Mouse (Mus musculus): ENCODE measurements around the gene Stim2. TPM values are rescaled to one million over a fixed set of nuclear protein-coding genes. Genes with fewer than 3 reads are reported as not detected.

The Stim2 gene
- total RNA-seq, 2 experiments from 2014 or later = 168 to 172 TPM

DNA sequence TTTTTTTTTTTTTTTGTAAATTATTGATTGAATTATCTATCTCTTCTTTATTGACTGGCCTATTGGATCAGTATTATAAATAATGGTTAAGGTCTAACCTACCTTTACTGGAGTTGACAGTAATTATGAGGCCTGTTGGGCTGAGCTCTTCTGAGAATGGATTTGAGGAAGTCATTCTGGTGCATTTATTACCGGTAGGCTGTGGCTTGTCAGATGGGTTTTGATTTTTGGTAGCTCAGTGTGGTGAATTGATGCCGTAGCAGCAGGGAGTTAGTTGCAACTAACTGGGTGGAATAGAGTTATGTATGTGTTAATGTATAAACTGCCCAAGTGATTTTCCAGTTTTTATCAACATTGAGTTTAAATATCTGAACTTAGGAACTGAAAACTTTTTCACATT is 72.2 kb downstream of the Stim2 start:
- no peak overlapping the region for H3K4me3 ChIP-seq
- no peak for TF ChIP-seq CTCF (conservative IDR thresholded peaks at IDR 0.05)
- DNase-seq (ENCODE audit: low spot score in 2 of 2) = no peak
- H3K27ac ChIP-seq = no peak overlapping the region

- no peak overlapping the region for H3K27ac ChIP-seq
- no peak for TF ChIP-seq CTCF (conservative IDR thresholded peaks at IDR 0.05)
- DNase-seq (ENCODE audit: low spot score in 2 of 2) = no peak
- H3K4me3 ChIP-seq = no peak overlapping the region
Measured at GRCm38 (mm10) chr5:54071288-54071687, 73.0 kb downstream of the Stim2 start.

DNA sequence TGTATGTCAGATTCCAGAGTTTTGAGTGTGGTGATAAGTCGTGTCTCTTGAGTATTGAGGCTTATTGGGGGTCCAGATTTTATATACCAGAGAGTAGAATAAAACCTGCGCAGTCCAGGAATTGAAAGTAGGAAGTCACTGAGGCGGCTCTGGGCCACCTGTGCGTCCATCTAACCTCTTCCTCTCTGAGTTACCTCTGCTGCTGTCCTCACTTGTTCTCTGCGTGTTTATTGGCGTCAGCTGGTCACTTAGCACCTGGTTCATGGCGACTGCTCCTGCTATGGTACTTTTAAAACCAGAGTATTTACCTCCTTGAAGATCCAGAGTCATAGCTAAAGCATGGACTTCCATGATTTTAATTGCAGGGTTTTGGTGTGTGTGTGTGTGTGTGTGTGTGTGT is 73.4 kb downstream of the Stim2 start:
- no peak for DNase-seq (ENCODE audit: low spot score in 2 of 2)
- no peak for TF ChIP-seq CTCF (conservative IDR thresholded peaks at IDR 0.05)
- H3K27ac ChIP-seq = no peak overlapping the region
- no peak overlapping the region for H3K4me3 ChIP-seq

DNA sequence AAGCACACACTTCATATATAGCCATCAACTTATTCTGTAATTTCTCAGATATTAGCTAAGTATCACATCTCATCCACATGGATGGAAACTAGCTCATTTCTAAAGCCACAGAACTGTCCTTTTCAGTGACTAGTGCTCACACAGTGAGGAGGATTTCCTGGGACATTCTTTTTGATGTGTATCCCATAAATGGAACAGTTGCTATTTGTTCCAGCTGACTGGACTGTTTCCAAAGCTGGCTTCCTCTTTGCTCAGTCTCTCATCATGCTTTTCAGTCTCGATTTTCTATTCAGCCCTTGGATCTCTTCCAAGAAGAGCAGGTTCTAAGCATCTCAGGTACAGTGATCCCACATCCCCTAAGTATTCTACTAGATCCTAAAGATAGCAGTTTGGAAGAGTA is 75.0 kb downstream of the Stim2 start:
- peak in 1 of 2 experiments; percentile 29 for DNase-seq (ENCODE audit: low spot score in 2 of 2)
- no peak overlapping the region for H3K4me3 ChIP-seq
- peak overlapping the region; percentile 78 for H3K27ac ChIP-seq
- TF ChIP-seq CTCF (conservative IDR thresholded peaks at IDR 0.05) = no peak

- Histone ChIP-seq H3K4me3 (no peak overlapping the region), H3K27ac (no peak overlapping the region)
- DNase-seq (ENCODE audit: low spot score in 2 of 2) = no peak
- TF ChIP-seq CTCF (conservative IDR thresholded peaks at IDR 0.05) = no peak
Measured at GRCm38 (mm10) chr5:54079997-54080396, 81.7 kb downstream of the Stim2 start.

- Histone ChIP-seq H3K4me3 (no peak overlapping the region), H3K27ac (peak overlapping the region; percentile 36; the same call in 1 of the 2 replicates)
- no peak for DNase-seq (ENCODE audit: low spot score in 2 of 2)
- no peak for TF ChIP-seq CTCF (conservative IDR thresholded peaks at IDR 0.05)
Measured at GRCm38 (mm10) chr5:54087912-54088311, 89.6 kb downstream of the Stim2 start.

DNA sequence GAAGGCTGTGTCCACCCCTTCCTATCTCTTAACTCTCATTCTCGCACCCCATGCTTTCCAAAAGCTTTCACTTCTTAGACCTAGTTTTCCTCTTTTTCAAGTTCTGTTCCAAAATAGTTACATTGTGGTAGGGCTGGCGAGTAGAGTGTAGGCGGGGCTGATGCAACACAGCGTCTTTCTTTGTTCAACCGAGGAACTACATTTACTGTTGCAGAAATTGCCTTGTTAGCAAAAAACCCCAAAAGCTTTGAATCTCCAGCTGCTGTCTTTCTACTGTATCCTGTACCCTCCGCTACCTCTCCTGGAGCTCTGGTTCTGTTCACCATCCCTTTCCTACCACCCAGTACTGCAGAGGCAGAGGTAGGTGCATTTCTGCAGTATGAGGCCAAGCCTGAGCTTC is 99.9 kb downstream of the Stim2 start:
- no peak overlapping the region for H3K4me3 ChIP-seq
- DNase-seq (ENCODE audit: low spot score in 2 of 2) = no peak
- no peak for TF ChIP-seq CTCF (conservative IDR thresholded peaks at IDR 0.05)
- H3K27ac ChIP-seq = peak overlapping the region; percentile 63

DNA sequence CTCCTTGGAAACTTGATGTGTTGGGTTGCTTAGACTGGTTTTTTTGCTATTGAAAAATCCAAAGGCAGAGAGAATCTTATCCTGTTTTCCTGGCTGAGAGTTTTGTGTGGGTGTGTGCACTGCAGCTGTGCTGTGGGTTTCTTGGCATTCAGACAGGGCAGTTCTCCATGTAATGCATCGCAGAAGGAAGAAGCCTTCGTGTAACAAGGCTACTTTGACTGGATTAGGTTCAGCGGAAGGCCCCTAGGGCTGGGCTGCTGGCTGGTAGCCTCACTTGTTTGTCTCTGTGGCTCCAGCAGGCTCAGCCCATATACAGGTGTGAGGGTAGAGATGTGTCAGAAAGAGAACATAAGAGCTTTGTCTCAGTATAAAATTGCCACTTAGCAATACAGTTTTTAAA is 102.6 kb downstream of the Stim2 start:
- TF ChIP-seq CTCF (conservative IDR thresholded peaks at IDR 0.05) = no peak
- DNase-seq (ENCODE audit: low spot score in 2 of 2) = peak; percentile 59 to 76
- H3K4me3 ChIP-seq = no peak overlapping the region
- peak overlapping the region; percentile 84 for H3K27ac ChIP-seq

- TF ChIP-seq CTCF (conservative IDR thresholded peaks at IDR 0.05) = no peak
- H3K4me3 ChIP-seq = no peak overlapping the region
- peak overlapping the region; percentile 84 for H3K27ac ChIP-seq
- no peak for DNase-seq (ENCODE audit: low spot score in 2 of 2)
Measured at GRCm38 (mm10) chr5:54101318-54101717, 103.0 kb downstream of the Stim2 start.

- Histone ChIP-seq H3K27ac (peak overlapping the region; percentile 28), H3K4me3 (no peak overlapping the region)
- no peak for DNase-seq (ENCODE audit: low spot score in 2 of 2)
- TF ChIP-seq CTCF (conservative IDR thresholded peaks at IDR 0.05) = no peak
Measured at GRCm38 (mm10) chr5:54101960-54102359, 103.7 kb downstream of the Stim2 start.

GRCm38 (mm10) chr5:54106669-54107068 is 108.4 kb downstream of the Stim2 start:
- no peak for TF ChIP-seq CTCF (conservative IDR thresholded peaks at IDR 0.05)
- Histone ChIP-seq H3K4me3 (no peak overlapping the region), H3K27ac (no peak overlapping the region)
- no peak for DNase-seq (ENCODE audit: low spot score in 2 of 2)

DNA sequence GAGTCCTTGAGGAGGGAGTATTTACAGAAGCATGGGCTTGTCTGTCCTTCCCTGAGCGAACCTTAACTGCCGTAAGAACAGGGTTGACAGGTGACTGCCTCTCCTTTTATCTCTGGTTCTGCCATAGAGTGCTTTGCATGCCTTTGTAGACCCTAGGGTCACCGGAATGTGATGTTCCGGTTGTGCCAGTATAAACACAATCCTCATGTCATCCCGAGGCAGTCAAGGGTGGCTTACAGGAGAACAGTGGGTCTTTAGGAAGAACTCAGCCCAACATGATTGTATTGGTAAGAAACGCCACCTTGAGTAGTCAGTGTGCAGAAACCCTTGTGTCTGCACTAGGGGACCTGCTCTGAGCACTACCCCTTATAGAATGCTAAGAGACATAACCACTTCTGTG is 108.8 kb downstream of the Stim2 start:
- DNase-seq (ENCODE audit: low spot score in 2 of 2) = no peak
- TF ChIP-seq CTCF (conservative IDR thresholded peaks at IDR 0.05) = no peak
- no peak overlapping the region for H3K4me3 ChIP-seq
- H3K27ac ChIP-seq = no peak overlapping the region

- DNase-seq (ENCODE audit: low spot score in 2 of 2) = no peak
- H3K27ac ChIP-seq = no peak overlapping the region
- TF ChIP-seq CTCF (conservative IDR thresholded peaks at IDR 0.05) = no peak
- no peak overlapping the region for H3K4me3 ChIP-seq
Measured at GRCm38 (mm10) chr5:54109096-54109495, 110.8 kb downstream of the Stim2 start.

DNA sequence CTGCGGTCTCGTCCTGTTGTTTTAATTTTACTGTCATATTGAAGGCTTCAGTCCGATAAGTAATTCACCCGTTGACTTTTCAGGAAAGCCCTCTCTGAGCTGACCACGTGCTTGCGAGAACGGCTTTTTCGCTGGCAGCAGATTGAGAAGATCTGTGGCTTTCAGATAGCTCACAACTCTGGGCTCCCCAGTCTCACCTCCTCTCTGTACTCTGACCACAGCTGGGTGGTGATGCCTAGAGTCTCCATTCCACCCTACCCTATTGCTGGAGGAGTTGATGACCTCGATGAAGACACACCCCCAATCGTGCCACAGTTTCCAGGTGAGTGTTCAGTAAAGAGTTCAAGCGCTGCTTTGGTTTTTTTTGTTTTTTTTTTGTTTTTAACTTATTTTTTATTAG is 112.5 kb downstream of the Stim2 start:
- no peak overlapping the region for H3K27ac ChIP-seq
- DNase-seq (ENCODE audit: low spot score in 2 of 2) = no peak
- no peak overlapping the region for H3K4me3 ChIP-seq
- no peak for TF ChIP-seq CTCF (conservative IDR thresholded peaks at IDR 0.05)

DNA sequence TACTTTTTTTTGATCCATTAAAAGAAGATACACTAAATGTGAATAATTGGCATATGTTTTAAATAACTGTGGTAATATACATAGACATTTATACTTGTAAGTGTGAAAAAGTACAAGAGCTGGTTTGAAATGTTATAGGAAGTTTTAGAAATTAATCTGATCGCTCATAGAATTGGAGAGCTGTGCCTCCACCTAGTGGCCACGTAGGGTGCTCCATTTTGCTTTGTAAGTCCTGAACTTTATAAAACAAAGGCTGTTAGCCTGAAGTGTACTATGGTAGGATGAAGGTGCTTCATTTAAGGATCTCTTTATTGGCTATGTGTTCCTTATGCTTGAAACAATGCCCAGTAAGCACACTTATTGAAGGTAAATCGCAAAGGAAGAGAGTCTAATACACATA is 115.0 kb downstream of the Stim2 start:
- DNase-seq (ENCODE audit: low spot score in 2 of 2) = peak; percentile 65 to 66
- TF ChIP-seq CTCF (conservative IDR thresholded peaks at IDR 0.05) = peak; percentile 95
- H3K4me3 ChIP-seq = no peak overlapping the region

More for the DNA sequence above, 115.0 kb downstream of the Stim2 start:
- no peak overlapping the region for H3K27ac ChIP-seq
